24 mouse cellular contexts compared by ENCODE assay signal in genomic region chr19:57001926-57002325, GRCm38 (mm10). TPM values are rescaled to one million over a fixed set of nuclear protein-coding genes. Genes with fewer than 3 reads are reported as not detected.
DNase-seq lines count a peak whose midpoint lies in the region; ATAC-seq and TF ChIP-seq lines count a peak whose summit lies in the region.
"Had no signal": no experiment of that assay in that cellular context is flagged by ENCODE, and none has a peak within 500 bp of the region (broad histone marks: within the 10 kb centered on the region; RNA-seq: fewer than 3 reads in every experiment).

No protein-coding gene starts in this region.

- DNase-seq in cerebellum, adult 8-10 months: peak; percentile 19
- DNase-seq in cerebellum, postnatal 36 days: no peak
- DNase-seq in kidney, postnatal 0 days (ENCODE audit: low spot score): no peak
- no peak for DNase-seq in kidney, postnatal 25 days
- DNase-seq in frontal cortex, postnatal 10 days (ENCODE audit: low spot score in 2 of 2): no peak
- DNase-seq: gastrocnemius, adult 2 months; gastrocnemius, postnatal 36 days; heart, adult 2 months; heart, postnatal 10 days; kidney, adult 18-20 months; kidney, postnatal 4 days; lung, postnatal 14 days; midbrain, embryonic 14.5 days; thymus, postnatal 14 days had no signal

- 87% methylated on average over 4 of the region's 4 CpGs for WGBS in hindbrain, embryonic 16.5 days
- 88% methylated on average over 4 of the region's 4 CpGs for WGBS in hindbrain, embryonic 13.5 days
- WGBS in kidney, postnatal 0 days: 79% methylated on average over 4 of the region's 4 CpGs

- H3K27ac ChIP-seq in hindbrain, embryonic 16.5 days (ENCODE audit: low read depth, low read length): no peak overlapping the region
- H3K27ac ChIP-seq in hindbrain, embryonic 13.5 days: no peak overlapping the region
- H3K27ac ChIP-seq in kidney, postnatal 0 days: 0 out of 2 replicates have a peak overlapping the region, but pooled peaks have one; percentile 19
- H3K27ac ChIP-seq: embryonic facial prominence, embryonic 13.5 days; forebrain, embryonic 10.5 days; forebrain, embryonic 15.5 days; heart, adult 2 months; heart, embryonic 13.5 days; limb, embryonic 13.5 days had no signal

- H3K27me3 ChIP-seq in hindbrain, embryonic 16.5 days (replicated peaks; ENCODE audit: control insufficient read depth, insufficient read depth, low read length): no peaks in the 10 kb centered on the region
- H3K27me3 ChIP-seq in hindbrain, embryonic 13.5 days: peaks cover 13% of the 10 kb centered on the region
- H3K27me3 ChIP-seq in kidney, postnatal 0 days (ENCODE audit: insufficient read depth, low read length): no peaks in the 10 kb centered on the region

- H3K4me2 ChIP-seq in hindbrain, embryonic 16.5 days (ENCODE audit: low read length): no peak overlapping the region
- no peak overlapping the region for H3K4me2 ChIP-seq in hindbrain, embryonic 13.5 days
- no peak overlapping the region for H3K4me2 ChIP-seq in kidney, postnatal 0 days (ENCODE audit: low read length)
- H3K4me2 ChIP-seq: embryonic facial prominence, embryonic 13.5 days; forebrain, embryonic 15.5 days; heart, embryonic 13.5 days; limb, embryonic 13.5 days; liver, embryonic 11.5 days had no signal

- H3K9ac ChIP-seq in hindbrain, embryonic 16.5 days (ENCODE audit: low read depth, low read length): peak overlapping the region; percentile 23; the same call in 1 of the 2 replicates
- H3K9ac ChIP-seq in hindbrain, embryonic 13.5 days: no peak overlapping the region
- H3K9ac ChIP-seq in kidney, postnatal 0 days (ENCODE audit: low read depth, low read length): no peak overlapping the region
- H3K9ac ChIP-seq: embryonic facial prominence, embryonic 13.5 days; forebrain, embryonic 15.5 days; heart, embryonic 13.5 days; limb, embryonic 13.5 days had no signal

- H3K9me3 ChIP-seq in hindbrain, embryonic 16.5 days (ENCODE audit: control insufficient read depth, low read length): no peaks in the 10 kb centered on the region
- H3K9me3 ChIP-seq in hindbrain, embryonic 13.5 days: no peaks in the 10 kb centered on the region
- H3K9me3 ChIP-seq in kidney, postnatal 0 days (replicated peaks; ENCODE audit: low read length): no peaks in the 10 kb centered on the region
- H3K9me3 ChIP-seq: embryonic facial prominence, embryonic 13.5 days; forebrain, embryonic 10.5 days; forebrain, embryonic 15.5 days; heart, embryonic 13.5 days; limb, embryonic 13.5 days had no signal

- ATAC-seq in hindbrain, embryonic 16.5 days: no peak
- no peak for ATAC-seq in hindbrain, embryonic 13.5 days (ENCODE audit: low FRiP score)
- ATAC-seq in kidney, postnatal 0 days (replicated peaks; ENCODE audit: low FRiP score, low read depth): no peak
- ATAC-seq: CD4-positive, CD25-positive, alpha-beta regulatory T cell, adult 4 months; forebrain, embryonic 15.5 days; inflammation-experienced regulatory T-cells, adult 6 months had no signal

- peaks cover 14% of the 10 kb centered on the region for H3K4me1 ChIP-seq in hindbrain, embryonic 16.5 days (ENCODE audit: control insufficient read depth, insufficient read depth, low read depth, low read length)
- H3K4me1 ChIP-seq in hindbrain, embryonic 13.5 days (replicated peaks): peaks cover 29% of the 10 kb centered on the region
- H3K4me1 ChIP-seq in kidney, postnatal 0 days (replicated peaks; ENCODE audit: insufficient read depth, low read length): peaks cover 23% of the 10 kb centered on the region

- TF ChIP-seq CTCF in kidney, postnatal 0 days (IDR thresholded peaks at IDR 0.05; ENCODE audit: low read depth): no peak

- H3K36me3 ChIP-seq in hindbrain, embryonic 16.5 days (ENCODE audit: control insufficient read depth, insufficient read depth, low read length): no peaks in the 10 kb centered on the region
- H3K36me3 ChIP-seq in hindbrain, embryonic 13.5 days: no peaks in the 10 kb centered on the region
- no peaks in the 10 kb centered on the region for H3K36me3 ChIP-seq in kidney, postnatal 0 days (ENCODE audit: insufficient read depth, low read length)
- H3K36me3 ChIP-seq: embryonic facial prominence, embryonic 13.5 days; forebrain, embryonic 10.5 days; forebrain, embryonic 15.5 days; heart, embryonic 13.5 days; limb, embryonic 13.5 days had no signal

- no peak overlapping the region for H3K4me3 ChIP-seq in hindbrain, embryonic 16.5 days (ENCODE audit: low read length)
- no peak overlapping the region for H3K4me3 ChIP-seq in hindbrain, embryonic 13.5 days
- no peak overlapping the region for H3K4me3 ChIP-seq in kidney, postnatal 0 days (replicated peaks; ENCODE audit: low read depth, low read length)
- H3K4me3 ChIP-seq: embryonic facial prominence, embryonic 13.5 days; forebrain, embryonic 10.5 days; forebrain, embryonic 15.5 days; gastrocnemius, adult 2 months; heart, adult 2 months; heart, embryonic 13.5 days; limb, embryonic 13.5 days had no signal

RNA-seq across cellular contexts. Expression of gene Afap1l2, which starts 6.1 kb away (rescaled TPM):
- polyA plus RNA-seq in hindbrain, embryonic 16.5 days (2015; fragmentation: Nextera tagmentation; extraction: Ambion mirVana): 13.9 and 16.4 TPM in 2 replicates
- polyA plus RNA-seq in hindbrain, embryonic 13.5 days (2015; fragmentation: Nextera tagmentation; extraction: Ambion mirVana): 9.5 and 12.2 TPM in 2 replicates
- polyA plus RNA-seq in kidney, postnatal 0 days (2015; fragmentation: Nextera tagmentation; extraction: Ambion mirVana): 21.3 and 22.0 TPM in 2 replicates
- polyA plus RNA-seq: CD4-positive, CD25-positive, alpha-beta regulatory T cell, adult 4 months; inflammation-experienced regulatory T-cells, adult 6 months had no signal
